Mouse (Mus musculus) heart, embryonic 14.5 days (tissue): ENCODE measurements around the gene Fam131b. TPM values are rescaled to one million over a fixed set of nuclear protein-coding genes. Genes with fewer than 3 reads are reported as not detected.
A peak's percentile ranks its signal among the peaks of the same experiment; 100 is the strongest.

Experiments
- ATAC-seq: fragments of 200-750 bp; cut with Nextera tagmentation; 2 replicates; pipeline ENCODE4 v1.8.0; 2017; ENCODE audit warnings: low read depth, moderate TSS enrichment; ENCODE audit not compliant: insufficient number of reproducible peaks, insufficient read depth, low FRiP score
- H3K27ac ChIP-seq, 2 experiments: fragments of 200-500 bp in 1 of 2; fragments of 300-500 bp in 1 of 2; sonication (generic) in 1 of 2; replicated peaks in 1 of 2; 2 replicates each; pipeline ENCODE4 v1.5.1; 2012 to 2014; ENCODE audit warnings: low read depth in 2 of 2, low read length in 2 of 2, control low read depth in 1 of 2, mild to moderate bottlenecking in 1 of 2, mixed read lengths in 1 of 2; ENCODE audit not compliant: control insufficient read depth in 1 of 2, insufficient read depth in 1 of 2
- H3K27me3 ChIP-seq: fragments of 300-500 bp; sonication (generic); 2 replicates; pipeline ENCODE4 v1.6.1; 2014; ENCODE audit warnings: mild to moderate bottlenecking, low read length, control low read depth; ENCODE audit not compliant: control insufficient read depth, insufficient read depth
- H3K36me3 ChIP-seq: fragments of 300-500 bp; sonication (generic); 2 replicates; pipeline ENCODE4 v1.6.1; 2014; ENCODE audit warnings: mild to moderate bottlenecking, control low read depth, low read length, mixed read lengths; ENCODE audit not compliant: control insufficient read depth, insufficient read depth
- H3K4me1 ChIP-seq, 2 experiments: fragments of 200-500 bp in 1 of 2; fragments of 300-500 bp in 1 of 2; sonication (generic) in 1 of 2; 2 replicates each; pipeline ENCODE4 v1.6.1; 2012 to 2014; ENCODE audit warnings: low read length in 2 of 2, control low read depth in 1 of 2, mixed read lengths in 1 of 2; ENCODE audit not compliant: control insufficient read depth in 2 of 2, insufficient read depth in 2 of 2
- H3K4me2 ChIP-seq: fragments of 300-500 bp; sonication (generic); 2 replicates; pipeline ENCODE4 v1.6.1; 2014; ENCODE audit warnings: mild to moderate bottlenecking, low read length
- H3K4me3 ChIP-seq, 2 experiments: fragments of 200-500 bp in 1 of 2; fragments of 300-500 bp in 1 of 2; sonication (generic) in 1 of 2; 2 replicates each; pipeline ENCODE4 v1.5.1; 2012 to 2014; ENCODE audit warnings: low read length in 2 of 2, mild to moderate bottlenecking in 2 of 2, control low read depth in 1 of 2, low read depth in 1 of 2, moderate library complexity in 1 of 2; ENCODE audit not compliant: control insufficient read depth in 1 of 2, insufficient read depth in 1 of 2
- H3K9ac ChIP-seq: fragments of 300-500 bp; sonication (generic); 2 replicates; pipeline ENCODE4 v1.6.1; 2014; ENCODE audit warnings: mild to moderate bottlenecking, low read length
- H3K9me3 ChIP-seq: fragments of 300-500 bp; sonication (generic); 2 replicates; pipeline ENCODE4 v1.6.1; 2016; ENCODE audit warnings: low read length, control low read depth; ENCODE audit not compliant: control insufficient read depth
- WGBS: fragments of 180-500 bp; shearing (Covaris S2); extraction: QIAGEN DNeasy Blood & Tissue Kit; methylation state at CpG from one replicate; pipeline ENCODE4 v1.1.7; 2014; 5-methylcytosine and 5-hydroxymethylcytosine counted together
- polyA plus RNA-seq: library from polyadenylated mRNA; unstranded; fragments of >200 nt; fragmentation: Nextera tagmentation; extraction: Ambion mirVana; gene quantifications from 2 replicates; pipeline ENCODE4 v1.2.1, GENCODE M21; 2014

The Fam131b gene
- polyA plus RNA-seq, 1 experiment from 2014 or later = 0.14 TPM

DNA sequence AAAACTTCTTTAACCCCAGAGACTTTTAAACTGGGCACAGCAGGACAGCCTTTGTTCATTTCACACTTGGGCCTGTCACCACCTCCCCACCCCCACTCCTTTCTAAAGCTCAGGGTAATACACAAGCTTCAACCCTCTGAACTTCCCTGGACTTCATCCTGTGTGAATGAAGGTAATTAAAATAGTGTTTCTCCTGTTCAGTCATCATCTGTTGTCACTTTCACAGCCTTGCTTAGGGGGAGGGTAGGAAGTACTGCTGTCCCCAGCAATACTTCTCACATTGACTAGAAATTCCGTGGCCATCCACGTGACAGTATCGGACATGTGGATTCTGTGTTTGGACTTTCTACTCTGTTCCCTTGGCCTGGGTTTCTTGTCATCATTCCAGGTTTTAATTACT, 45.4 kb upstream of the Fam131b start:
- Histone ChIP-seq H3K27ac (peak overlapping the region; percentile 6 to 21; a peak in 2 of 4 replicates), H3K4me3 (no peak overlapping the region), H3K36me3 (no peaks in the 10 kb centered on the region), H3K4me1 (peaks cover 22 to 35% of the 10 kb centered on the region in 2 experiments), H3K4me2 (no peak overlapping the region), H3K9me3 (no peaks in the 10 kb centered on the region), H3K27me3 (no peaks in the 10 kb centered on the region), H3K9ac (no peak overlapping the region)
- 14% methylated on average over 3 of the region's 3 CpGs for WGBS
- ATAC-seq = peak; percentile 32; the same call in 1 of the 2 replicates

- Histone ChIP-seq H3K36me3 (peaks cover 16% of the 10 kb centered on the region), H3K4me3 (no peak overlapping the region), H3K9me3 (no peaks in the 10 kb centered on the region), H3K27ac (no peak overlapping the region), H3K4me1 (peaks cover 14 to 24% of the 10 kb centered on the region in 2 experiments), H3K4me2 (no peak overlapping the region), H3K27me3 (no peaks in the 10 kb centered on the region), H3K9ac (no peak overlapping the region)
- 85% methylated on average over 6 of the region's 6 CpGs for WGBS
- ATAC-seq = no peak
These were observed 40.8 kb upstream of the Fam131b start for GRCm38 (mm10) chr6:42365215-42365614.

DNA sequence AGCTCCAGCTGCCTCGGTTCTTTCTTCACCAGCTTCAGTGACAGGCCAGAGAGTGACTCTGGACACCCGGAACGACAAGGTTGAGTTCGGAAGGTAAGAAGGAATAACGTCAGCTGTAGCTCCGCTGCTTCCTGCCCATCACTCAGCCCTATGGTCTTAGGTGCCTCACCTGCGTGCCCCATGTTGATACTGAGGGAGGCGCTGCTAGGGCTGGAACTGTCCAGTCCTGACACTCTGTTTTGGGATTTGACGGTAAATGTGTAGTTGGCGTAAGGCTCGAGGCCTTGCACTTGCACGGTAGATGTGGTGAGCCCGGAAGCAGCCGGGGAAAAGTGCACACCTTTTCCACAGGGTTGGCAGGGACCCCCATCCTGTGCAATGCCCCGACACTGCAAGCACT, 40.2 kb upstream of the Fam131b start:
- ATAC-seq = no peak
- Histone ChIP-seq H3K27ac (no peak overlapping the region), H3K9me3 (no peaks in the 10 kb centered on the region), H3K36me3 (peaks cover 22% of the 10 kb centered on the region), H3K4me3 (no peak overlapping the region), H3K27me3 (no peaks in the 10 kb centered on the region), H3K4me2 (no peak overlapping the region), H3K9ac (no peak overlapping the region), H3K4me1 (peaks cover 18 to 24% of the 10 kb centered on the region in 2 experiments)
- 87% methylated on average over 15 of the region's 15 CpGs for WGBS

- Histone ChIP-seq H3K4me3 (no peak overlapping the region), H3K4me2 (no peak overlapping the region), H3K9me3 (no peaks in the 10 kb centered on the region), H3K27ac (no peak overlapping the region), H3K36me3 (peaks cover 28% of the 10 kb centered on the region), H3K9ac (no peak overlapping the region), H3K27me3 (no peaks in the 10 kb centered on the region), H3K4me1 (peaks cover 21 to 27% of the 10 kb centered on the region in 2 experiments)
- WGBS = 78% methylated on average over 4 of the region's 4 CpGs
- ATAC-seq = no peak
These were observed 39.6 kb upstream of the Fam131b start for GRCm38 (mm10) chr6:42364066-42364465.

- no peaks in the 10 kb centered on the region for H3K9me3 ChIP-seq
- H3K4me1 ChIP-seq = peaks cover 28 to 34% of the 10 kb centered on the region in 2 experiments
- no peak for ATAC-seq
- peak overlapping the region in 1 of 2 experiments; percentile 57; a peak in 1 of 4 replicates for H3K27ac ChIP-seq
- 27% methylated on average over 3 of the region's 3 CpGs for WGBS
- no peak overlapping the region for H3K4me2 ChIP-seq
- no peak overlapping the region for H3K9ac ChIP-seq
- H3K36me3 ChIP-seq = peaks cover 39% of the 10 kb centered on the region
- H3K4me3 ChIP-seq = no peak overlapping the region
- no peaks in the 10 kb centered on the region for H3K27me3 ChIP-seq
These were observed 38.5 kb upstream of the Fam131b start for GRCm38 (mm10) chr6:42362974-42363373.

- Histone ChIP-seq H3K9me3 (no peaks in the 10 kb centered on the region), H3K4me1 (peaks cover 29 to 39% of the 10 kb centered on the region in 2 experiments), H3K4me3 (no peak overlapping the region), H3K4me2 (no peak overlapping the region), H3K36me3 (peaks cover 44% of the 10 kb centered on the region), H3K9ac (peak overlapping the region; percentile 30; the same call in 1 of the 2 replicates), H3K27ac (peak overlapping the region; percentile 10 to 57; a peak in 3 of 4 replicates), H3K27me3 (no peaks in the 10 kb centered on the region)
- 60% methylated on average over 1 of the region's 1 CpGs for WGBS
- no peak for ATAC-seq
These were observed 38.1 kb upstream of the Fam131b start for GRCm38 (mm10) chr6:42362497-42362896.

GRCm38 (mm10) chr6:42362074-42362473, 37.6 kb upstream of the Fam131b start:
- Histone ChIP-seq H3K4me1 (peaks cover 29 to 43% of the 10 kb centered on the region in 2 experiments), H3K27ac (peak overlapping the region; percentile 10 to 57; a peak in 3 of 4 replicates), H3K27me3 (no peaks in the 10 kb centered on the region), H3K4me2 (no peak overlapping the region), H3K4me3 (no peak overlapping the region), H3K36me3 (peaks cover 48% of the 10 kb centered on the region), H3K9ac (peak overlapping the region; percentile 30; the same call in 1 of the 2 replicates), H3K9me3 (no peaks in the 10 kb centered on the region)
- ATAC-seq = no peak
- WGBS = 38% methylated on average over 1 of the region's 1 CpGs
